Mouse (Mus musculus) megakaryocyte, embryonic 14.5 days (primary cell): ENCODE results near the gene Cep295.

Source experiments
- FLI1 ChIP-seq: IDR thresholded peaks from 2 replicates; pipeline ENCODE4 v1.6.1; 2012; ENCODE audit warnings: low read length, inconsistent platforms, mixed read lengths
- GATA1 ChIP-seq: IDR thresholded peaks from 3 replicates; pipeline ENCODE4 v1.6.1; 2012; ENCODE audit warnings: mixed read lengths, low read length, inconsistent platforms, borderline replicate concordance

DNA sequence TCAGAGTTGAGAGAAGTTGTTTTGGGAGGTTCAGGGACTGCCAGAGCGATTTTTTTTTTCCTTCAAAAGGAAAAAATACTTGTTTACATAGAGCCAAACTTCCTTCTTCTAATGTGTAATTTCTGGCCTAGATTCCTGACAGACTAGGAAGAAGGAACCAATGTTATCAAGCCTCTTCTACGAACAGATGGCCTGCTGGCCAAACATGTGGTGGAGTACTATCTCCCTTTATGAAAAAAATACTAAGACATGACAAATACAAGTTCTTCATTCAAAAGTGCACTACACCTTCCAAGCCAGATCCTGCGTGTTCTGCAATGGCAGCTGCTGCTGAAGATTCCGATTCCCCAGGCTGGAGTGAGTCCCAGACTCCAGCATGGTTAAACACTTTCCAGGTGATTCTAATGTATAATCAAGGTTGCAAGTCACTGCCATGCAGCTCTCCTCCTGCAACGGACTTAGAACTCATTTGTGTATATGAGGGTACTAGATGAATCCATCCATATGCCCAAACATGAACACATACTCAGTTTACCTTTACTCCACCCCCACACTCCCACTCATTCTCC, 29.6 kb upstream of the Cep295 start:
- no peak for TF ChIP-seq GATA1
- no peak for TF ChIP-seq FLI1
